Mouse (Mus musculus): ENCODE measurements around the gene Bcl7b. TPM values are rescaled to one million over a fixed set of nuclear protein-coding genes. Genes with fewer than 3 reads are reported as not detected.

Gene Bcl7b
- polyA plus RNA-seq (2012; rRNA removed), result 42.2 TPM in 2 replicates

GRCm38 (mm10) chr5:135168063-135169062 lies at the start of gene Bcl7b:
TSS of gene Bcl7b (plus strand) at chr5:135168283.
- DNase-seq (ENCODE audit: extremely low spot score in 1 of 2, low spot score in 1 of 2), result peak; percentile 97 to 98

DNA sequence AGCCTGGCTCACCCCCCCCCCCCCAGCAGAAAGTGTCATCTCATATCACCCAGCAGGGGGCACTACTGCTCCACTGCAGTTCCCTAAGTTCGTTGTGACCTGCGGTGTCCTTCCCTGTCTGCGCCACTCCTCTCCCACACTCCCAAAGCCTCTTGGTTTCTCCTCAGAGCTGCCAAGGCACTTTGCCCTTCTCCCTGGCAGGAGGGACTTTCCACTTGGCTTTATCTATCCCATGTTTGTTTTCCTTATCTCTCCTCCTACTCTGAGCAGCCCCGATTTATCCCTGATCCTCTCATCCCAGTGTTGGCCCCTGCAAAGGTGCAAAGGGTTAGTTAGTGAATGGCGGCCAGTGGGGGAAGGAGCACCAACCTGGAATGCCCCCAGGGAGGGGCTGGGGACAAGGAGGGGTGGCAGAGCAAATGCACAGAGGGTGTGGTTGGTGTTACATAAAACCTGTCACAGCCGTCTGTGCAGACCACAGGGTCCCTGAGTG lies 49.4 kb upstream of the Bcl7b start:
- DNase-seq (ENCODE audit: extremely low spot score in 1 of 2, low spot score in 1 of 2), result peak in 1 of 2 experiments; percentile 62

- no peak for DNase-seq (ENCODE audit: extremely low spot score in 1 of 2, low spot score in 1 of 2)
Measured at GRCm38 (mm10) chr5:135120753-135121152, 47.3 kb upstream of the Bcl7b start.

GRCm38 (mm10) chr5:135126121-135126520 lies 42.0 kb upstream of the Bcl7b start:
- DNase-seq (ENCODE audit: extremely low spot score in 1 of 2, low spot score in 1 of 2), result no peak

DNA sequence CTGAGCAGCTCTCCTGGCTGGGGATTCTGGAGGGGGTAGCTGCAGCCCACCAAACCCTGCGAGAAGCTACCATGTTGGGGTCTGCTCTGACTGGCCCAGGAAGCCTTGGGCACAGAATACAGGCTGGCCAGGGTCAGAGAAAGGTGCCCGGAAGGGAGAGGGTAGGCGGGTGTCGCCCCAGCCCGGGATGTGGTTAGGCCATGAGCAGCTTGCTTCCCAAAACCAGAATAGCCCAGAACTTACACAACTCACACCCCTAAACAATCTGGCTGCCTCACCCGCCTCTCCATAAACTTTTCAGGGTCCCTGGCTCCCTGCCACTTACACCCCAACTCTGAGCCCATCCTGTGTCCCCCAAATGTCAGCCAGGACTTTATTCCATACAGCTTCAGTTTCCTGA lies 40.4 kb upstream of the Bcl7b start:
- no peak for DNase-seq (ENCODE audit: extremely low spot score in 1 of 2, low spot score in 1 of 2)

DNA sequence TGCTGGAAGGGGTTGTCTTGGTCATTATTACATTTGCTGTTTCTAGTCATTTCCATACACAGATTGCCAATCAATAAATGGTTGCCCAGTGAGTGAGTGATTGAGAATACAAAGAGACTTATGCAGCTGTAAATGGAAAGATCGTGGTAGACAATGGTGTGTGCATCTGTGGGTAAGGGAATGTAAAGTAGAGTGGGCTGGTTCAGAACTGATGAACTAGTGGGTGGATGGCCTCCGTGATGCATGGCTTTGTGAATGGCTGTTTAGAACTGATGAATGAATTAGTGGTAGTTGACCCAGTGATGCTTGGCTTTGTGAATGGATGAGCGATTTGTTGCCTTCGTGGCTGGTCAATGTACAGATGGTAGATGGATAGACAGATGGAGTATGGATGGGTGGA lies 38.3 kb upstream of the Bcl7b start:
- DNase-seq (ENCODE audit: extremely low spot score in 1 of 2, low spot score in 1 of 2), result no peak

- DNase-seq (ENCODE audit: extremely low spot score in 1 of 2, low spot score in 1 of 2), result peak in 1 of 2 experiments; percentile 35
Measured at GRCm38 (mm10) chr5:135133736-135134405, 34.2 kb upstream of the Bcl7b start.

DNA sequence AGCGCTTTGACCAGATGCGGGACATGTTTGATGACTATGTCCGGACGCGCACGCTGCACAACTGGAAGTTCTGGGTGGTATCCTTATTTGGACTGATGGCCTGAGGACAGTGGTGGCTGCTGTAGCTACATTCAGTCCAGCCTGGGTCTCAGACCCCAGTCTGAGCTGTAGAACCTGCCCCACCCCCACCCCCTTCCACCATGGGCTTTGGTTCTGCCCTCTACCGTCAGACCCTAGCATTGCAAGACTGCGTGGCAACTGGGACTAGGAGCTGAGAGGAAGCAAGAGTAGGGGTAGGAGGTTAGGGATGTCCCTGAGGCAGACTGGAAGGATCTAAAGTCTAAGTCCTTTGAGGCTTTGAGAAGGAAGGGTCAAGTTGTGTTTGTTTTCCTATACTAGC lies 33.5 kb upstream of the Bcl7b start:
- peak in 1 of 2 experiments; percentile 35 for DNase-seq (ENCODE audit: extremely low spot score in 1 of 2, low spot score in 1 of 2)

DNA sequence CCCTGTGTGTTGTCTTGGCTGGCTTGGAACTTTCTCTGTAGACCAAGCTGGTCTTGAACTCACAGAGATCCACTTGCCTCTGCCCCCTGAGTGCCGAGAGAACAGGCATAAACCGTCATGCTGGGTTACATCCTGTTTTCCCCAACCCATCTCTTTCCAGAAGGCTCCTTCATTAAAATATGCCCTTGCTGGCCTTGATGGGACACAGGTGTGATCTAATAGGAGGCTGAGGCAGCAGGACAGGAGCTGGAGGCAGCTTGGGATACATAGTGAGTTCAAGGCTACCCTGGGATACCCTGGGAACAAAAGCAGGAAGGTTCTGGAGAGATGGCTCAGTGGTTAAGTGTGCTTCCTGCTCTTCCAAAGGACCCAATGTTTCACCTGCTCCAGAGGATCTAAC lies 28.2 kb upstream of the Bcl7b start:
- DNase-seq (ENCODE audit: extremely low spot score in 1 of 2, low spot score in 1 of 2), result no peak

DNA sequence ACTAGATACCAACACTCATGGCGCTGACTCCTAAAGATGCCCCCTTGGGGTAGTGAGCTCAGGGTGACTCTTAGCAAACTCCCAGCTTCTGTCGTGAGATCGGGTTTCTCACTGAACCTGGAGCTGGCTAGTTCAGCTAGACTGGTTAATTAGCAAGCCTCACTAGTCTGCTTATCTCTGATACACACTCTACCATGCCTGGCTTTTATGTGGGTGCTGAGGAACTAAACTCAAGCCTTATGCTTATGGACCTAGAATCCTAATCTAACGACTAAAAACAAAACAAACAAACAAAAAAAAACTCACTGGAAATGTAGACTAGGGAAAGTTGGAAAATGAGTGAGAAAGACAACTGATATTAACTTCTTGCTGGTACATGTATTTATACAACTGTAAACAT lies 23.6 kb upstream of the Bcl7b start:
- no peak for DNase-seq (ENCODE audit: extremely low spot score in 1 of 2, low spot score in 1 of 2)

DNA sequence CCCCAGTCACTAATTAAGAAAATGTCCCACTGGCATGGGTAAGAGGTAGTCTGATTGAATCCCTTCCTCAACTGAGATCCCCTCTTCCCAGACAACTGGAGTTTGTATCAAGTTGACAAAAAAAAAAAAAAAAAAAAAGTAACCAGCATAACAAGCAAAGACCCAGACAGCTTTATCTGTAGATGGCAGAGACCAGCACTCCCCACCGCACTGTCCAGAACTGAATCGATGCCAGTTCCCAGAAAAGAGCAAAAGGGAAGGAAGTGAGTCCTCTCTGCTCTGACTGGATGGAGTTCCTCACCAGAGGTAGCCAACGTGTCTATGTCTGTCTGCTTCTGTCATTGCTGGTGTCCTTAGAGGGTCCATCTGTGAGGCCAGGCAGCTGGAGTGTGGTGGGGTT lies 22.6 kb upstream of the Bcl7b start:
- no peak for DNase-seq (ENCODE audit: extremely low spot score in 1 of 2, low spot score in 1 of 2)

DNA sequence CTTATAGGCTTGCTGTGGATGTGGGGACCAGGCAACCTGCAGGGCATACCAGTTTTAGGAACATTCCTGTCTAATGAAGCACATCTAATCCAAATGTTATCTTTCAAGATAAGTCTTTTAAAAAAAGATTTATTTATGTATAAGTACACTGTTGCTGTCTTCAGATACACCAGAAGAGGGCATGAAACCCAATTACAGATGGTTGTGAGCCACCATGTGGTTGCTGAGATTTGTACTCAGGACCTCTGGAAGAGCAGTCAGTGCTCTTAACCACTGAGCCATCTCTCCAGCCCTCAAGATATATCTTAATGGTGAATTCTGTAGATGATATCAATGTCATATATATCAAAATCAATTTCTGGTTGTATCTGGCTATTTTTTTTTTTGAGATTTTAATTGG lies 22.1 kb upstream of the Bcl7b start:
- no peak for DNase-seq (ENCODE audit: extremely low spot score in 1 of 2, low spot score in 1 of 2)

GRCm38 (mm10) chr5:135148715-135149052 lies 19.4 kb upstream of the Bcl7b start:
- no peak for DNase-seq (ENCODE audit: extremely low spot score in 1 of 2, low spot score in 1 of 2)

DNA sequence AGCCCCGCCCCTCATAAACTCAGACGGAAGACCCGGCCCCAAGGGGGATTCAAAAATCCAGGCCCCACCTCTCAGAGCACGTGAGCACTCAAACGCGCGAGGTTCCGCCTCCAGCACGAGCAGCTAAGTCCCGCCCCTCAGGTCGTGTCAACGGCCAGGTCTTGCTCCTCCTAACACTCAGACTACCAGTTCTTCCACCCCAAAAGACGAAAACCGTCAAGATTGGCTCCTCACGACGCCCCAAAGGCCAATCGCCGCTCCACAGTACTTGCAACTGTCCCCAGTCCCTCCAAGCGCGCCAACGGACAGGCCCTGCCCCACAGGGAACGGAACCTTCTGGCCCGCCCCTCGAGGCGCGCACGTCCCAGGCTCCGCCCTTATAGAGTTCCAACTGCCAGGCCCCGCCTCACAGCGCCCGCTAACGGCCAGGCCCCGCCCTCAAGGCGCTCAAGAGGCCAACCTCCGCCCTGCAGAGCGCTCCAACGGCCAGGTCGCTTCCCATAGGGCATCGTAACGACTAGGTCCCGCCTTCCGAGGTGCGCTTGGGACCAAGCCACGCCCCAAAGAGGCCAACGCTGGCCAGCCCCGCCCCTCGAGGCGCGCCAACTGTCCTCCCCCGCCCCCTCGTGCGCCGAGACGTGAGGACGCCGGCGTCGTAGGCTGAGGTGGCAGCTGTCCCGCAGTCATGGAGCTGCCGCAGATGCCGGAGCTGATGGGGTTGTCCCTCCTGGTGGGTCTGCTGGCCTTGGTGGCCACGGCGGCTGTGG lies 18.8 kb upstream of the Bcl7b start, which contains the start of gene Tbl2:
Gene Tbl2, plus strand, starts transcription at position 605 of the 767 bp plus-strand sequence.
- peak; percentile 96 to 97 for DNase-seq (ENCODE audit: extremely low spot score in 1 of 2, low spot score in 1 of 2)

GRCm38 (mm10) chr5:135149820-135150178 lies 18.3 kb upstream of the Bcl7b start:
- no peak for DNase-seq (ENCODE audit: extremely low spot score in 1 of 2, low spot score in 1 of 2)

DNA sequence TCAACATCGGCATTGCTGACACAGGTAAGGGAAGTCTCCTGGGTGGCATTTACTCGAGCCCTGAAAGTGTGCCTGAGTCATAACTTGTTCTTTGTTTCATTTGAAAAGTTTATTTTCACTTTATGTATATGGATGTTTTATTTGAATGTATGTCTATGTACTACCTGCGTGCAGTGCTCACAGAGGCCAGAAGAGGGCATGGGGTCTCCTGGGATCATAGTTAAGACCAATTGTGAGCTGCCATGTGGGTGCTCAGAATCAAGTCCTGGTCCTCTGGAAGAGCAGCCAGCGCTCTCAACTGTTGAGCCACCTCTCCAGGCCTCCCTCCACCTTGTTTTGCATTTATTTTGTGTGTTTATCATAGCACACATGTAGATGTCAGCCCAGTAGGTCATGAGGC lies 11.6 kb upstream of the Bcl7b start:
- no peak for DNase-seq (ENCODE audit: extremely low spot score in 1 of 2, low spot score in 1 of 2)

DNA sequence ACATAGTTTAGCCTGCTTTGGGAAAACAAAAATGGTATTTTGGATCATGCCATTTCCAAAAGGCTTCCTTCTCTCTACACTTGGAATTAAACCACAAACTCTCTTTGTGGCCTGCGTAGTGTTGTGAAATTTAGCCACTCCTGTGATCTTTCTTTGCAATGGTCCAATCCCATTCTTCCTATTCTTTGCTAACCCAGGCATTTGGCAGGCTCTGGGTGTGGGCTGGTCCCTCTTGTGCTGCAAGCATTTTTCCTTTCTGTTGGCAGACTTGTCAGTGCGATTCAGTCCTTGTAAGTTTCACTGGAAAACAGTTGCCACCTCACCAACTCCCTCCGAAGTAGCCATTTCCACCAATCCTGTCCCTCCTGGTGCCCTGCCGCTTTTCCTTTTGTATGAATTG lies 6.9 kb upstream of the Bcl7b start:
- DNase-seq (ENCODE audit: extremely low spot score in 1 of 2, low spot score in 1 of 2), result peak in 1 of 2 experiments; percentile 62

GRCm38 (mm10) chr5:135161650-135162049 lies 6.4 kb upstream of the Bcl7b start:
- no peak for DNase-seq (ENCODE audit: extremely low spot score in 1 of 2, low spot score in 1 of 2)

DNA sequence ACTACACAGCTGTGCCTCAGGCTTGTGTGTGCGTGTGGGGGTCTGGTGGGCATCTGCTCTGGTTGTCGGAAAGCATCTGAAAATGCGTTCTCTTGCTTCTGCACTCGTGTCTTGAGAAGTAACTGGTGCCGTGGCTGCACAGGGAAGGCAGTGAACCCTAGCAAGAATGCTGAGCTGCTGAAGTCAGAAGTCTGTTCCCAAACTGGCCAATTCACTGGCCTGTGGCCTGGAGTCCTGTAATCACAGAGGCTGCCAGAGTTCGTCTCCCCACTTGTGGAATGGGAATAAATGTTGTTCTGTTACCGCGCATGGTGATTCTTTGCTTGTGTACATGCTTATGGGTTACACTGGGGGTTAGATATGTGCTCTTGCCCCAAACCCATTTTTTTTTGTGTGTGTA lies 5.7 kb upstream of the Bcl7b start:
- DNase-seq (ENCODE audit: extremely low spot score in 1 of 2, low spot score in 1 of 2), result no peak

DNA sequence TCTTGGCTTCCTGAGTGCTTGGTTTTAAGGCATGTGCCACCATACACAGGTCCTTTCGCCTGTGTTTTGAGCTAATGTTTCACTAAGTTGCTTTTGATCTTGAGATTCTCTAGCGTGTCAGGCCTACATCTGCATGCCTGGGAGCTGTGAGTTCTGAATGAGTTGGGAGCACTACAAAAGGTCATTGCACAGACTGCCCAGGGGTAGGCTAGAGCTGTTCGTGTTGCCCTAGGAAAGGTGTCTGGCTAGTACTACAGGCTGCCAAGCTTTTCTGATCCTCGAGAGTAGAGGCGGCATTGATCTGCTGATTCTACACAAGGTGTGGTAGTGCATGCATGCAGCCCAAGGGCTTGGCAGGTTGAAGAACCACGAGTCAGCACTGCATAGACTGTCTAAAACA lies 5.3 kb upstream of the Bcl7b start:
- DNase-seq (ENCODE audit: extremely low spot score in 1 of 2, low spot score in 1 of 2), result no peak

DNA sequence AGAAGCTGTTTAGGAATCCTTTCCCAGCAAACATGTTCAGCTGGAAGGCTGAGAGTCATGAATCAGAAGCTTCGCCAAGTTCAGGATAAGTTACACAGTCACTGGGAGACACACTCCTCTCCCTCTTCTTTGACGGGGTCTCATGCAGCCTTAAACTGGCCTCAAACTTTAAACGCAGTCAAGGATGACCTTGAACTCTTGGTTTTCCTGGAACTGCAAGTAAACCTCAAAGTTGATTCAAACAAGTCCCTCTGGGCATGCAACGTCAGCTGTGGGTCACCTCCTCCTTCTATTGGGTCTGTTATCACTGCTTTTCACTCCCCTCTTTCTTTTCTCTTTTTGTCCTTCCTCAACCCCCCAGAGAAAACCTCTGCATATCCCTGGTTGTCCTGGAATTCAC lies 1.2 kb upstream of the Bcl7b start:
- DNase-seq (ENCODE audit: extremely low spot score in 1 of 2, low spot score in 1 of 2), result no peak
